Mouse (Mus musculus) urinary bladder, postnatal 25 days (tissue): ENCODE measurements around the gene Podn.

Experiments
- DNase-seq: peaks from one replicate; pipeline ENCODE4 v3.0.0; 2022; ENCODE audit warnings: low spot score

Gene Podn

DNA sequence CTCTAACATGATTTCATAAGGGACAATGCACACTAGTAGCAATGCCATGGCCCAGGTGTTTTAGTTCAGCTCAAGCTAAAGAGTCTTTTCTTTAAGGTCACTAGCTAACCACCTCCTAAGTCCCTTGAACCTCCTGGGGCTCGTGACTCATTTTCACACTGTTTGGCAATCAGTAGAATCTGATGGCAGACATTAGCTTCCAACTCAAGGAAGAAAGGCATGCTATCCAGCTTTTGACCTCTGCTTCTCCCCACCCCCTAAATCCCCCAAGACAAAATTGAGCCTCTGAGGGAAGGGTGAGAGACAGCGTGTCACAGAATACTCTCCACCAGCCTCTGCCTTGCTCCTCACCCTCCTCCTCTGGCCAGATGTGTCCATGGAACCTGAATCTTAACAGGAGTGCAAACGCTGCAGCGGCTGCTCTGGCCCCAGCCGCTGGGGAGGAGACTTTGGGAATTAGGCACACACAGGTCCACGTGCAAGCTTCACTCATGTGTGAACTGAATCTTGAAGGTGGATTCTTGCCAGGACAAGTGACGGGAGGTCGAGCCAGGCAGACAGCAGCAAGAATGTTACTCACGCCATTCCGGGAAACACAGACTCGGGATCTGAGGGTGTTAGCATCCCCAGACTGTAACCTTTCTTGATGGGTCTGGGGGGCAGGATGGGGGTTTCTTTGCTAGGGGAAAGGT, 97.5 kb downstream of the Podn start:
- peak; percentile 43 for DNase-seq

DNA sequence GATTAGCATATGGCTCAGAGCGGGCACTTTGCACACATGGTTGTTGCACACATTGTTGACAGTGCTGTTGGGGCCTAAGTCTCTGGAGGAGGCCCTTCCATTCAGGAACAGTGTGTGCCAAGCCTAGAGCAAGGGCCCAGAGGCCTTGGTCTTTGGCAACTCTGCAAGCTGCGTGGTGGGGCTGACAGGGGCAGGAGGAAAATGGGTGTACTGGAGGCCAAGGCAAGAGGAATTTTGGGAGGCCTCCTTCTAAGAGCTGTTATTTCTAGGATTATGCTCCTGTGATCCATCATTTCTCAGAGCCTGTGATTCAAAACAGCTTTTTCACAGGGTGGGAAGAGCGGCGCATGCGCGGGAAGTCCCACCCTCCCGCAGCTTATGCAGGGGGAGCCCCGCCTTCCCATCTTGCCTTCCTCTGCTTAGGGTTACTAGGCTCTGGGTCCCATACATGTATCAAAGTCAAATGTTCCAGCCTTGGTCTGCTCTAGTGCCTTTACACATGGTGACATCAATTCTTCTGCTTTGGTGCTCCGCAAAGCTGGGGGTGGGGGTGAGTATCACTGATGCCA, 99.7 kb downstream of the Podn start:
- no peak for DNase-seq

DNA sequence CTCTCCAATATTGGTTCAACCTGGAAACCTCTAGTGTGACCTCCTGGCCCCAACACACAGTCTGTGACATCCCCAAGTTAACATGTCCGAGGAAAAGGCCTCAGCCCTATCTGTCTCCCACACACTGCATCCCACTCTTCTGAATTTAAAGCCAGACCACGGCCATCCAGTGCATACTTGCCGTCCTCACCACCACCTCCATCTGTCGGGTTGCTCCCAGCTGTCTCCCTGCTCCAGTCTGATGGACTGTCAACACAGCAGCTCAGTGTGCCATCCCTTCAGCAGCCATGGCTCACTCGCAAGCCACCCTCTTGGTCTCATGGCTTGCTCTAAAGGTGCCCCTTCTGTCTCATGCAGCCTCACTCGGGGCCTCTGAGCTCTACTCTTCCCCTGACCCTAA, 100.5 kb downstream of the Podn start:
- DNase-seq = no peak

DNA sequence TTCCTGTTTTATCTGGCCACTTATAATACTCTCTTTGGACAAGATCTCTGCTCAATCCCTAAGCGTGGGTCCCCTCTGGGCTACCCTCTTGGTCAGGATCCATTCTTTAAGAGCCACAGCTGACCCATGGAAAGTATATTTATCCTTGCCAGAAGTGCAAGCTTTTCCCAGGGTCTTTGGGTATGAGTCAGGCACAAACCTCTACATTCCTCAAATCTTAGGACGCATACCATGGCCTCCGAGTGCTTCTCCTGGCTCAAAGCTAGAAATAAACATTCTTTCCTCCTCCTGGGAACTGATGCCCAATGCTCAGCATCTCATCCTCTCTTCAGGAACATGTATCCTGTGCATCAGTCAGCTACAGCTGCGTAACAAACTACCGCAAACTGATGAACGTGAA, 101.2 kb downstream of the Podn start:
- DNase-seq = no peak

DNA sequence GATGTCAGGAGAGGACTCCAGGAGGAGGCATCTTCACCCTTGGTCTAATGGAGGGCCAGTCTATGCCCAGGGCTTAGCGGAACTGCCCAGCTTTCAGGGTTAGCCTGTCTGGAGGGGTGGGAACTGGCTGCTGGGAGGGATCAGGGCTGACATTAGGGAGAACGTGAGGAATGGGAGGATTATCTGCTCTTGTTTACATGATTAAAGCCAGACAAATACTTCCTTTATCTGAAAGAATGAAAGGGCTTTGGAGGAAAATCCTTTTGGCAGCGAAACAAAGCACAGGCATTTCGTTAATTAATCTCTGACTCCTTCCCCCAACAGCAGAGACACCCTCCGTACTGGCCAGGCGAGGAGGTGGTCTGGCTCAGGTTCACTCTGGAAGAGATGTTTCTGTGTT, 104.4 kb downstream of the Podn start:
- DNase-seq = no peak

DNA sequence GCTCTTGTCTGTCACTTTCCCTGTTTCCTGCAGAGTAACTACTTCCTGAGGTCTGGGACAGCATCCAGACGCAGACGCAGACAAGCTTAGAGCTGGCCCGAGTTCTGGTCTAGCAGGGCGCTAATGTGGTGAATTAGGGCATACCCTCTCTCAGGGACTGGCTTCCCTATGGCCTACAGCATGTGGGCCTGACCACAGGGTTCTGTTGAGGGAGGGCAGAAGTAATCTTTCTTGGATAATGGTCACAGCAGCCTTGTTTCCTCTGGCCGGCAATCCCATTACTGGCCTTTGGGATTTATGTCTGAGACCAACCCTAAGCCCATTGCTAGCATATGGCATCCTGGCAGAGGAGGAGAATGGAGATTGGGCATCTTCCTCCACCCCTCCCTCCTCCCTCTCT, 105.4 kb downstream of the Podn start:
- DNase-seq = no peak

DNA sequence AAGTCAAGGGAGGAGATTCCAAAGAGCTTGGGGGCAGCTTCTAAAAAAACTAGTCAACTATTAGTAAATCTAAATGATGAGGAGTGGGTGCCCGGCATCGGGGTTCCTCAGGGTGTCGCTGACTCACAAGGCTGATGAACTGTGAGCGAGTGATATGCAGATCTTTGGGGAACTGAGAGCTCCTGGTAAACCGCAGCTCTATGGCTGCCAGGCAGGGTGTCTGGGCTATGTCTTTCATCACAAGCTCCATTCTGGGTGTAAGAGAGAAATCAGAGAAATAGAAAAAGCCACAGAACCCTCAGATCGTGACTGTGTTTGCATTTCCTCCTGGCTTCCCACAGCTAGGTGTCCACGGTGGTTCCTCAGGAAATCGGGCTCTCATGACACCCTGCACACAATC, 107.3 kb downstream of the Podn start:
- DNase-seq = no peak

DNA sequence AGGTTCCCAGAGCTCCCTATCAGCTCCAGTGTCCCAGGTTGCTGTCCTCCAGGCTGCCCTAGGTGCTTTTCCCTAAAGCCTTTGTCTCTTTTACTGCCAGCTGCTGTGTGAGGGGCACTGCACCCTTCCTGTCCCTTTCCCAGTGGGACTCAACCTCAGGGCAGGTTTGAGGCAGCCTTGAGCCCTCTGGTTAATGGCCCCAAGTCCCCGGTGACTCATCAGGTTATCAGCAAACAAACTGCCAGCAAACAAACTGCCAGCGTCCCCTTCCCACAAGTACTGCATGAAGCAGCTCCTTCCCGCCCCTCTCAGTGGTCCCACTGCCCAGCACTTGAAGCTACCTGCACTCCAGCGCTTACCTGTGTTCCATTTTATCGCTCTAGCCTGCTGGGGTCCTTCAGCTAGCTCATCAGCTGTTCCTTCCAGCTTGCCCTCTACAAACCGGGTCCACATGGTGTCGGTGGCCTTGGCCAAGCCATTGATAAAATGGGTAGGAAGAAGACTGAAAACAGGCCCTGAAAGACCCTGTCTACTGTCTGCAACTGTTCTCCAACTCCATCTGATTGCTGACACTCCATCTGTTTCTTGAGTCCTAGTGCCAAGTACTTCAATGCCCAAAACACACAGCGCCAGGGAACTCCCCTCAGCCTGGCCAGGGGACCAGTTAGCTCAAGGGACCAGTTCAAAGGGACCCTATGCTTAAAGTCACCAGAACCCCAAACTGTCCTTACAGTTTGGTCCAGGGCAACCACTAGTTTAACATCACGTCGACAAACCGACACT, 109.7 kb downstream of the Podn start:
- DNase-seq = no peak

DNA sequence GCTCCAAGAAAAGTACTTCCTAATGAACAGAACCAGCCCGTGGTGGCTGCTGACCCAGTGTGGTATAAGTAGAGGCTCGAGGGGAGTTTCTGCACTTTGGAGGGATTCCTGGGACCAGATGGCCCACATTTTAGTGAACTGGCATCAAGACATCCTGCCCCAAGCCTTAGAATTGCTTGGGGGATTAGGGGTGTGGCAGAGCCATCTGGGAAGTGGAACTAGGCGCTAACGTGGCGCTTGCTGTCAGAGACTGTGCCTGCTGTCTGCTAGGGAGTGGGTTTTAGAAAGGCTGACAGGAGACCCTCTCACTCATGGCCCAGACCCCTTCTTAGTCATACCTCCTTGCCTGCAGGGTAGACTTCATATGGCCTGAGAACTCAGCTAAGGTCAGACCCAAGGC, 110.4 kb downstream of the Podn start:
- no peak for DNase-seq

DNA sequence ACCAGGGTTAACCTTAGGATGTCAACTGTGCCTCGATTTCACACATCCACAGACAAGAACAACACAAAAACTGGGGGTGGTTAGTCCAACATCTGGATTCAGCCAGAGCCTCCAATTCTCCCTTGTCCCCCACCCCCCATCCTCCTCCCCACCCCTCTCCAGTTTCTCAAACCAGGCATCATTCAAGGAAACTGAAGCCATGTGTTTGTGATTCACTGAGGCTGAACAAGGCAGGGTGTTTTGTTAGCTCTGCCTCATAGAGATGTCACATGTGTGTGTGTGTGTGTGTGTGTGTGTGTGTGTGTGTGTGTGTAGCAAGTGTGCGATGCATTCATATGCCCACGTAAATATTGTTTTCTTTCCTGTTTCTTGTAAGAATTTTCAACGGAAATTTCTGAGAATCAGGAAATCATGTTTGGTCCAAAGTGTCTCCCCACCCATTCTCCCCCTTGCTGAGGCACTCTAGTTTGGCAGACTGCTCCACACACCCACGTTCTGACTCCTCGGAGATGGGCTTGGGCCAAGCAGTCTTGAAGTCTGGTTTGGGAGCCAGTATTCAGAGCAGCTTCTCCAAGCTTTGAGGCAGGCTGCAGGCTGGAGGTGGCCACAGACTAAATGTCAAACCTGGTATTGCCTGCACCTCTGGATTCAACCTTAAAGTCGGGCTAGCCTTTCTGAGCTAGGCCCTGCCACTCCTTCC, 111.8 kb downstream of the Podn start:
- DNase-seq = peak; percentile 69

DNA sequence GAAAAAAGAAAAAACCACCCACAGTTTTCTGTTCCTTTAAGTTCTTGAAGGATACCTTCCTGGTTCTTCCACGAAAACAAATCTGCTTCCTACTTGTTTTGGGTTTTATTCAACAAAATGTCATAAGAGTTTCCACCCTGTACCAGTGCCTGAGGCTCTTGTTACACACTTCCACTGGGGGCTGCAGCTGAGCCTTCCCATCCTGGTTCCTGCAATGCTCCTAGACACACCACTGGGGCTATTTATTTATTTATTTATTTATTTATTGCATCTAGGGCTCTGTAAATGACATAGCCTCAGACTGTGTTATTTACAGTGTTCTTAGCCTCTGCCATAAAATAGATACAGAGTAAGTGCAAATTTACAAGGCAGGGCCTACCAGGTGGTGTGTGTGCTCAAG, 112.5 kb downstream of the Podn start:
- DNase-seq = no peak

DNA sequence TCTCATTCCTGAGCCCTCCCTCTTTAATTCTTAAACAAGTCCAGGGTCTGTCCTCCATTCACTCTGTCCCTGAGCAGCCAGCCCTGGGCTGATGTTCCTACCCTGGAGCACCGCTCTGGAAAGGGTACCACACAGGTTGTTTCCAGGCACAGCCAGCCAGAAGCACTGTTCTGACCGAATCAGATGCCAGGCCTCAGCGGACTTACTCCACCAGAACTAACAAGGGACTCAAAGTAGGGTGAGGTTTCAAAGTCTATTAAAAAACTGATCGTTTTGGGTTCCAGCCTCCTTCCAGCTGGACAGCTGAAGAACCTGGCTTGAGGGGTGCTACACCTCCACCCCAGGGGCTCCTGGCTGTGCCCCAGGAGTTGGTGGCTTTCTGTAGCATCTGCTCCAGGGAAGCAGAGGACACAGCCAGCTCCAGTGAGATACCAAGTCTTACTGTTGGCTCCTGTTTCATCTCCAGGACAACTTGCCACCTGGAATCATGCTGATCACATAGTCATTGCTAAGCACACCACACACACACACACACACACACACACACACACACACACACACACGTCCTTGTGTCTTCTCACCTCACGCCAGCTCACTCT, 116.1 kb downstream of the Podn start:
- no peak for DNase-seq

DNA sequence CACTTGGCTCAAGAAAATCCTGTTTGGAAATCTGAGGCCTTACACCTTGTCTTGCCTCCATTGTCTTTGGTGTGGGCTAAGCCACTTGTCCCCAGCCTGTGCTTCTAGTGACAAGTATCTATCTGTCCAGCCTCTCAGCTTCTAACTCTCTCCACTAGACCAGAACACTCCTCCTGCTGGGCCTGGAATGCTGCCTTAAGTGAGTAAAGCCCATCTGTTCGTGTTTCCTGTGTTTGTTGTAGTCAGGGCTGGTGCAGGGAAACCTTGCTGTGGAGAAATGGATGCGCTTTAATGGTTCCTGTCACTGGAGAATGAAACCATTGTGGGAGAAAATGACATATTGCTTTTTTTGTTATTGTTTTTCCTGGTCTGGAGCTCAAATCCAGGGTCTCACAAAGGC, 116.7 kb downstream of the Podn start:
- DNase-seq = no peak

DNA sequence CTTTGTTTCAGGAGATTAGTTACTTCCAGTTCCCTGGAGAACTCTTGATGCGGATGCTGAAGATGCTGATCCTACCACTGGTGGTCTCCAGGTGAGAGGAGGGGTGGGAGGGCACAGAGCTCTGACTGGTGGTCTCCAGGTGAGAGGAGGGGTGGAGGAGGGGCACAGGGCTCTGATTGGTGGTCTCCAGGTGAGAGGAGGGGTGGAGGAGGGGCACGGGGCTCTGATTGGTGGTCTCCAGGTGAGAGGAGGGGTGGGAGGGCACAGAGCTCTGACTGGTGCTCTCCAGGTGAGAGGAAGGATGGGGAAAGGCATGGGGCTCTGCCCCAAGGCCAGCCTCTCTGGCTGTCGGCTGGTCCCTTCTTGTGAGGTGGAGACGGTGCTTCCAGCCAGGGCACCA, 118.7 kb downstream of the Podn start:
- no peak for DNase-seq

DNA sequence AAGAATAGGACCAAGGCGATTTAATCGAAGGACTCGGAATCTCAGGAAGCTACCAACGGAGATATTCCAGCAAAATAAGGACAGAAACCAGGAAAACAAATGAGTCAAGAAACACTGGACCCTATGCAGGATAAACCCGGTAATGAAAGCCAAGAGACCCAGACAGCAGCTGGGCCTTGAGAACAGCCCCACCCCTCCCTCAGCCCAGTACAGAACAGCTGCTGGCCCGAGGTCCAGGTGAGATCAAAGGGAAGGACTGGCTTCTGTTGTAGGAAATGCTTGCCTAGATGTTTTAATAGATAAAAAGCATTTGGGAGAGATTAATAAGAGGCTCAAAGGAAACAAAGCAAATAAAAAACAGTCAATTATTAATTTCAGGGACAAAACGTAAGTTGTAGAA, 121.2 kb downstream of the Podn start:
- no peak for DNase-seq

DNA sequence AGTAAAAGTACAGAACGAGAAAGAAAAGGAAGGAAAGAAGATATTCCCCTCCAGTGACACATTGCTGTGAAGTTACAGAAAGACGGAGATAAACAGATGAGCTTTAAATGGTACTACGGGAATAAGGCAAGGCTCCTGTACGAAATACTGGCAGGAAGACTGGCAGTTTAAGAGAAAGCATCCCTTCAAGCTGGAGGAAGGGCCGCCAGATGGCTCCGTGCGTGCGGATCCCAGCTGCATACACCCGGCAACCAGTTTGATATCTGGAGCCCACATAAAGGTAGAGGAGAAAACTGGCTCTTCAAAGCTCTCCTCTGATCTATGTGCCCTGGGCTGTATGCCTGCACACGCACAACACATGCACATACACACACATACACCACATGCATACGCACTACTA, 121.7 kb downstream of the Podn start:
- no peak for DNase-seq

DNA sequence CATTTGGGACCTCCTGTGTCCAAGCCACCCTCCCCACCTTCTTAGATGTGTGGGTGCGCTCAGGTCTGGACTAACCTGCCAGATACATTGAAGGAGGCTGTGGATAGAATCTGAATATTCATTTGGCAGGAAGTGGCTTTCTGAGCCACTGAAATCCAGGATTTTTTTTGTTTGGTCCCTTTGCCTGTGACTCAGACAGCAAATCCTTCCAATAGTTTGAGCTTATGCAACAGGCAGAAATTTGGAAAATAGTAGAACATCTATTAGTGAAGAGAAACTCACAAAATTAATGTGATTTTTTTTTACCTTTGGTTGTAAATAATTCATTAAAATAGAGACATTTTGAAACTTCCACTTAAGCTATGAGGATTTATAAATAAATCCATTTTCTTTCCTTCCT, 125.1 kb downstream of the Podn start:
- DNase-seq = no peak

DNA sequence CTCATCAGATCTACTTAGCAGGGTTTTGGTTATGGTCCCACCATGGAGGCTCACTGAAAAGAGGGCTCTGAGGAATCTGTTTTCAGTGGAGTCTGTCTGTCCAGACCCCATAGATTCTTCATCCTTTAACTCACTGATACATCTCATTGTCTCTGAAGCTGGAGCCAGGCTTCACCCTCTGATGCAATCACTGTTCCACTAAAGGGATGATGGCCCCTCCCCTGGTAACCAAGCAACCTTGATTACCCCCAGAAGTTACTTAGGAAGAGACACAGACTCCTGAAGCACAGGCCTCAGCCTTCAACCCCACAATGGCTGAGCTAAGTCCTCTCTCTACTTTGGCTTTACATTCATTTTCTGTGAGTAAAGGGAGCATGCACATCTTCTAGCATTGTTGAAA, 126.5 kb downstream of the Podn start:
- DNase-seq = no peak

DNA sequence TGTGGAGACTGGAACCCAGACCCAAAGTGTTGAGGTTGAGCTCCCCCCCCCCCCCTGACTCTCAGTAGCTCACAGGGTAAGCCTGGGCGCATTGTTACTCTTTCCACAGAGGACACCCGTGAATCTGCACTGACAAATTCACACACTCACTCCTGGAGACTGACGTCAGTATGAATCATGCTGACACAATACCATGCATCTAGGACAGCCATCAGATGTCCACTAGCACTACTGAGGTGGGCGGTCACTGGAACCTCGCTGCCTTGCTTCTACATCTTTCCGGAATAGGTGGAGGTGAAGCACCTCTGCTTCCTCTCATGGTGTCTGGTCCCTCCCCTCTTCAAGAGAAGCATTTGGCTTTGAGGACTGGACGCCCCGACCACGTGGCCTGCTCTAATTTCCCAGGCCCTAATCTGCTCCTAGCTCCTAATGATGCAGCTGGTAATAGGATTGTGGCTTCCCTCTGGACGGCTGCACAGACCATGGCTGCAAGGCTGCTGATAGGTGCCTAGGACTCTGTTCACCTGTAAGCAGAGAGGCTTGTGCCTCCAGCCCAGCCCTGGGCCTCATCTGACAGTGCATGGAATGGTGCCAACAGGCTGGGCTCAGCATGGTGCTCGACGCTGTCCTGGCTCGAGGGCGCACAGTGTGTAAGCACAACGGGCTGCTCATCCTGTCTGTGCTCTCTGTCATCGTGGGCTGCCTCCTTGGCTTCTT, 128.1 kb downstream of the Podn start, which contains the start of gene Slc1a7:
TSS of gene Slc1a7 (plus strand) at position 367 of the 717 bp plus-strand sequence.
- no peak for DNase-seq

DNA sequence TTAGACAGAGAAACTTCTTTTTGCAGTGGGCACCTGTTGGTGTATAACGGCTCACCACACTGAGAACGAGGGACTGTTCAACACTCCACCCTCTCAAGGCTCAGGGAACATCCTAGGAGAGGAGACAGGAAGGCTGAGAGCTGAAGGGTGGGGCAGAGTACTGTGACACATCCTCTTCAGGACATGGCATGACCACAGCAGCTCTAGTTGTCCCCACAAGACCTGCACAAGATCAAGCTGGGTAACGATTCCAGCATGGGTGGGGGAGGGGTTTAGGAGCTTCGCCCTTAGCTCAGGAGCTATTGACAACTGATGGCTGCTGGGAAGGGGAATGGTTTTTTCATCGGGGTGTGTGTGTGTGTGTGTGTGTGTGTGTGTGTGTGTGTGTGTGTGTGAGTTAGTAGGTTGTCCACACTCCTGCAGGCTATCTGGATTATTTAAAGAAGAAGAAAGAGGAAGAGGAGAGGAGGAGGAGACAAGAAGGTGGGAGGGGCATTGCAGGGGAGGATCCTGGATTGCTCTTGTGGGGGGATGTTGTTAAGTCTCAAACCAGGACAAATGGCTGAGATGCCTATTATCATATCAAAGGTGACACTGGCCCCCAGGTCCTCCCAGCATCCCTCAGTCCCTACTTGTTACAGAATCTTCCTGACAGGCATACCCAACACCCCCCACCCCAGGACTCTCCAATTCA, 129.7 kb downstream of the Podn start:
- DNase-seq = no peak
